Mouse (Mus musculus) CH12.LX (cell line): Measurements from ENCODE around the gene Gm27029. TPM values are rescaled to one million over a fixed set of nuclear protein-coding genes. Genes with fewer than 3 reads are reported as not detected.

ENCODE experiments used
- DNase-seq: peaks from one replicate; pipeline ENCODE4 v3.0.0-alpha.2; 2013; ENCODE audit errors: extremely low read depth
- H3K27ac ChIP-seq: 2 replicates; pipeline ENCODE4 v1.5.1; 2012; ENCODE audit warnings: low read depth, mild to moderate bottlenecking, control low read depth, moderate library complexity; ENCODE audit not compliant: insufficient read depth
- H3K27me3 ChIP-seq: replicated peaks from 2 replicates; pipeline ENCODE3; 2012; ENCODE audit warnings: inconsistent platforms
- H3K36me3 ChIP-seq, 2 experiments: replicated peaks in 1 of 2; 2 replicates each; pipeline versions ENCODE3 to v1.6.1; 2012; ENCODE audit warnings: inconsistent platforms in 1 of 2, low read length in 1 of 2, mild to moderate bottlenecking in 1 of 2, mixed read lengths in 1 of 2, moderate library complexity in 1 of 2; ENCODE audit not compliant: control insufficient read depth in 1 of 2, insufficient read depth in 1 of 2
- H3K4me1 ChIP-seq, 2 experiments: 2 replicates each; pipeline ENCODE4 v1.6.1; 2012; ENCODE audit warnings: inconsistent platforms in 1 of 2, moderate library complexity in 1 of 2; ENCODE audit not compliant: insufficient read depth in 2 of 2, control insufficient read depth in 1 of 2
- H3K4me2 ChIP-seq: 2 replicates; pipeline ENCODE4 v1.6.1; 2012; ENCODE audit warnings: low read depth, mild to moderate bottlenecking, control low read depth; ENCODE audit not compliant: poor library complexity, insufficient read depth, severe bottlenecking
- H3K4me3 ChIP-seq, 3 experiments: fragments of 150-350 bp in 1 of 3; sonication (generic) in 1 of 3; replicated peaks in 1 of 3; 2 replicates each; pipeline versions ENCODE3 to v1.5.1; 2011 to 2012; ENCODE audit warnings: low read depth in 2 of 3, low read length in 2 of 3, mild to moderate bottlenecking in 2 of 3, moderate library complexity in 2 of 3, control low read depth in 1 of 3, improper control_type of control experiment in 1 of 3, inconsistent platforms in 1 of 3, mixed read lengths in 1 of 3; ENCODE audit not compliant: poor library complexity in 1 of 3
- H3K79me2 ChIP-seq: replicated peaks from 2 replicates; pipeline ENCODE4 v1.6.1; 2012; ENCODE audit warnings: mild to moderate bottlenecking, moderate library complexity; ENCODE audit not compliant: control insufficient read depth, poor library complexity, insufficient read depth, severe bottlenecking; ENCODE audit errors: extremely low read depth
- H3K9ac ChIP-seq: 2 replicates; pipeline ENCODE4 v1.6.1; 2012; ENCODE audit warnings: low read depth, mild to moderate bottlenecking, control low read depth, moderate library complexity; ENCODE audit not compliant: insufficient read depth
- H3K9me3 ChIP-seq: replicated peaks from 2 replicates; pipeline ENCODE3; 2012; ENCODE audit warnings: low read length, inconsistent platforms, mixed read lengths
- BHLHE40 ChIP-seq: IDR thresholded peaks from 2 replicates; pipeline ENCODE4 v1.6.1; 2011; ENCODE audit warnings: mild to moderate bottlenecking, low read depth, low read length, improper control_type of control experiment
- CHD1 ChIP-seq: IDR thresholded peaks from 2 replicates; pipeline ENCODE4 v1.6.1; 2012; ENCODE audit warnings: low read depth, low read length, improper control_type of control experiment, inconsistent platforms
- CHD2 ChIP-seq: IDR thresholded peaks from 2 replicates; pipeline ENCODE4 v1.6.1; 2011; ENCODE audit warnings: low read length, improper control_type of control experiment
- CTCF ChIP-seq, 2 experiments: IDR thresholded peaks in 1 of 2; conservative IDR thresholded peaks in 1 of 2; 2 replicates each; pipeline ENCODE4 v1.5.1; 2011 to 2012; ENCODE audit warnings: low read depth in 2 of 2, low read length in 2 of 2, improper control_type of control experiment in 1 of 2, inconsistent platforms in 1 of 2, mild to moderate bottlenecking in 1 of 2, moderate library complexity in 1 of 2
- ELF1 ChIP-seq: IDR thresholded peaks from 2 replicates; pipeline ENCODE4 v1.6.1; 2014; ENCODE audit warnings: low read depth, mild to moderate bottlenecking, inconsistent platforms, low read length, improper control_type of control experiment
- ETS1 ChIP-seq: conservative IDR thresholded peaks from 2 replicates; pipeline ENCODE4 v1.6.1; 2012; ENCODE audit warnings: low read depth, mild to moderate bottlenecking, inconsistent platforms, low read length, improper control_type of control experiment, moderate library complexity
- HCFC1 ChIP-seq: IDR thresholded peaks from 2 replicates; pipeline ENCODE4 v1.6.1; 2012; ENCODE audit warnings: low read depth, mild to moderate bottlenecking, inconsistent platforms, low read length, improper control_type of control experiment
- MAX ChIP-seq: IDR thresholded peaks from 2 replicates; pipeline ENCODE4 v1.6.1; 2011; ENCODE audit warnings: low read length, improper control_type of control experiment
- MAZ ChIP-seq: IDR thresholded peaks from 2 replicates; pipeline ENCODE4 v1.6.1; 2012; ENCODE audit warnings: low read depth, mild to moderate bottlenecking, inconsistent platforms, low read length, improper control_type of control experiment, moderate library complexity
- MXI1 ChIP-seq: IDR thresholded peaks from 2 replicates; pipeline ENCODE4 v1.6.1; 2011; ENCODE audit warnings: mild to moderate bottlenecking, low read depth, low read length, improper control_type of control experiment
- NELFE ChIP-seq: IDR thresholded peaks from 2 replicates; pipeline ENCODE4 v1.6.1; 2011; ENCODE audit warnings: low read depth, low read length, improper control_type of control experiment
- NRF1 ChIP-seq: IDR thresholded peaks from 2 replicates; pipeline ENCODE4 v1.6.1; 2014; ENCODE audit warnings: low read depth, mild to moderate bottlenecking, inconsistent platforms, low read length, improper control_type of control experiment, moderate library complexity
- POLR2A ChIP-seq: IDR thresholded peaks from 2 replicates; pipeline ENCODE4 v1.6.1; 2011; ENCODE audit warnings: low read depth, mild to moderate bottlenecking, improper control_type of control experiment, low read length
- POLR2AphosphoS2 ChIP-seq: IDR thresholded peaks from 2 replicates; pipeline ENCODE4 v1.6.1; 2011; ENCODE audit warnings: low read depth, low read length, improper control_type of control experiment
- SIN3A ChIP-seq: IDR thresholded peaks from 2 replicates; pipeline ENCODE4 v1.6.1; 2012; ENCODE audit warnings: low read length, improper control_type of control experiment, inconsistent platforms
- TBP ChIP-seq: conservative IDR thresholded peaks from 2 replicates; pipeline ENCODE4 v1.6.1; 2011; ENCODE audit warnings: low read depth, low read length, improper control_type of control experiment
- TCF12 ChIP-seq: IDR thresholded peaks from 2 replicates; pipeline ENCODE4 v1.6.1; 2014; ENCODE audit warnings: low read depth, mild to moderate bottlenecking, inconsistent platforms, low read length, improper control_type of control experiment
- UBTF ChIP-seq: IDR thresholded peaks from 2 replicates; pipeline ENCODE4 v1.6.1; 2012; ENCODE audit warnings: low read depth, mild to moderate bottlenecking, inconsistent platforms, low read length, improper control_type of control experiment, moderate library complexity
- dilution Hi-C: fragments of 300-500 bp; cut with MboI; formaldehyde crosslinking; loops from 2 replicates; pipeline ENCODE4 v1.14.3; 2020; ENCODE audit warnings: low sequenced_read_pairs; ENCODE audit not compliant: extremely low pct_unique_long_range_greater_than_20kb, extremely low pct_ligation_motif_present
- in situ Hi-C: fragments of 300-500 bp; cut with MboI; formaldehyde crosslinking; loops from 3 replicates; pipeline ENCODE4 v1.14.3; 2019; ENCODE audit warnings: low sequenced_read_pairs, low pct_ligation_motif_present, low pct_unique_long_range_greater_than_20kb, mixed read lengths
- polyA plus RNA-seq: library from polyadenylated mRNA; unstranded; fragments of >175 nt; gene quantifications from 2 replicates; pipeline ENCODE4 v1.2.1, GENCODE M21; 2012; ENCODE audit warnings: low read depth; ENCODE audit not compliant: insufficient read length
- total RNA-seq, 2 experiments: library from RNA; depleted of rRNA; stranded (reverse); fragments of 300-350 nt in 1 of 2; fragments of >200 nt in 1 of 2; gene quantifications; 2 replicates each; pipeline ENCODE4 v1.2.3; 2012 to 2014

Gene Gm27029
- total and polyA plus RNA-seq, 3 experiments, result 1.7 to 8.3 (median 6.2) TPM

GRCm38 (mm10) chr11:101426165-101426564 is 1.6 kb upstream of the Gm27029 start:
- TF ChIP-seq MXI1 (peak; percentile 26; the same call in 1 of the 2 replicates), SIN3A (no peak)

DNA sequence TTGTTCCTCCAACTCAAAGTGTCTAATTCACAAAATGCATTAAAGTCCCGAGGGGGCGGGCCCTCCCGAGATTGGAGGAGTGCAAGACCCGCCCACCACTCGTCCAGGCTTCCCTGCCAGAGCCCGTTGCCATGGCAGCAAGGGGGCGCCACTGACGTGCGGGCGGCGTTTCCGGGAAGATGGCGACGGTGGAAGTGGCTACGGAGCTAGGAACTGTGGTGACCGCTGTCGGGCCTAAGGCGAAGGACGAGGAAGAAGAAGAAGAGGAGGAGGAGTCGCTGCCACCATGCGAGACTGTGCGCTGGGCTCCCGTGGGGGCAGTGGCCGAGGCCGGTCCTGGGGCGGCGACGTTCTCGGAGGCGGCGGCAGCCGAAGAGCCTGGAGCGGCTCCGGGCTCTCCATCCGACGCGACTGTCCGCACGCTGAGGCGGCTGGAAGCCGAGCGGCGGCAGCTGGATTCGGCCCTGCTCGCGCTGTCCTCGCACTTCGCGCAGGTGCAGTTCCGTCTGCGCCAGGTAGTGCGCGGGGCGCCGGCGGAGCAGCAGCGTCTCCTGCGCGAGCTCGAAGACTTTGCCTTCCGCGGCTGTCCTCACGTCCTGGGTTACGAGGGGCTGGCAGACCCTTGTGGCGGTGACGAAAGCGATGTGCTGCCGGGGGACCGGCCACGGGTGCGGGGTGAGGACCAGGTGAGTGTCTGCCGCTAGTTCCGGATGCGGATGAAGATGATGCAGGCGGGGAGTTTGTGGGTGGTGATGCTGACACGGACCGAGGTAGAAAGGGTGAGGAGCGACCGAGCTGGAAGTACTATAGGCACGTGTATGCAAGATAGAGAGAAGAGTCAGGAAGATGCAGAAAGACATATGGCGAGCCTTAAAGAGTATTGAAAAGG is 573 bp upstream of the Gm27029 start, which contains the start of the genes Rundc1 and Ptges3l:
TSS of gene Rundc1 (plus strand) at position 161 of the 889 bp plus-strand sequence.
TSS of gene Ptges3l (minus strand) at position 409 of the 889 bp plus-strand sequence.
- in situ Hi-C loops (no loop called here), dilution Hi-C loops (no loop called here)
- H3K4me3 ChIP-seq, result peak within 1 kb of the TSS; percentile 78 to 92 (median 80)
- TF ChIP-seq NELFE (peak; percentile 56), SIN3A (peak; percentile 95; the same call in 1 of the 2 replicates), POLR2A (peak; percentile 83), MAZ (no peak), CHD1 (no peak), TCF12 (peak; percentile 85), CHD2 (no peak), BHLHE40 (peak; percentile 42; the same call in 1 of the 2 replicates), TBP (peak; percentile 46; the same call in 1 of the 2 replicates), NRF1 (peak; percentile 64), POLR2AphosphoS2 (no peak), ETS1 (no peak), CTCF (conservative IDR thresholded peaks at IDR 0.05 in 1 of 2, IDR thresholded peaks at IDR 0.05 in 1 of 2; ENCODE audit: low read depth in 2 of 2, low read length in 2 of 2) (peak in 1 of 2 experiments; percentile 36; a peak in 2 of 4 replicates), ELF1 (peak; percentile 99), HCFC1 (peak; percentile 76), MAX (no peak), UBTF (peak; percentile 92), MXI1 (peak; percentile 98)
- H3K9ac ChIP-seq, result peak within 1 kb of the TSS; percentile 60
- peak within 1 kb of the TSS; percentile 87 for H3K4me2 ChIP-seq
- DNase-seq, result peak; percentile 99
- H3K27me3 ChIP-seq, result no peaks in the 10 kb centered on the region
- H3K9me3 ChIP-seq, result peaks cover under 1% of the 10 kb centered on the region
- peaks cover 4 to 26% of the 10 kb centered on the region in 2 experiments for H3K36me3 ChIP-seq
- H3K79me2 ChIP-seq, result peaks cover 7% of the 10 kb centered on the region
- H3K27ac ChIP-seq, result peak within 1 kb of the TSS; percentile 29
- peaks cover 11 to 35% of the 10 kb centered on the region in 2 experiments for H3K4me1 ChIP-seq

More at GRCm38 (mm10) chr11:101426165-101426564, 1.6 kb upstream of the Gm27029 start:
- Histone ChIP-seq H3K4me1 (peaks cover 11 to 34% of the 10 kb centered on the region in 2 experiments), H3K27ac (no peak overlapping the region), H3K9me3 (peaks cover 2% of the 10 kb centered on the region), H3K79me2 (peaks cover 7% of the 10 kb centered on the region), H3K36me3 (peaks cover 13 to 36% of the 10 kb centered on the region in 2 experiments), H3K9ac (peak overlapping the region; percentile 60; the same call in 1 of the 2 replicates), H3K27me3 (no peaks in the 10 kb centered on the region), H3K4me2 (peak overlapping the region; percentile 70), H3K4me3 (peak overlapping the region; percentile 78 to 92 (median 80))
- no peak for DNase-seq
- in situ Hi-C loops (no loop called here), dilution Hi-C loops (no loop called here)
